Mouse (Mus musculus): ENCODE data around the gene Ackr1. TPM values are rescaled to one million over a fixed set of nuclear protein-coding genes. Genes with fewer than 3 reads are reported as not detected.

Gene Ackr1
- polyA plus RNA-seq, 1 experiment from 2014 or later: 3.5 TPM

- DNase-seq (ENCODE audit: low spot score, missing footprints) (no peak), ATAC-seq (ENCODE audit: low FRiP score) (no peak)
- Histone ChIP-seq H3K36me3 (ENCODE audit: control insufficient read depth, insufficient read depth, low read length) (no peaks in the 10 kb centered on the region), H3K27ac (ENCODE audit: low read depth, low read length) (no peak overlapping the region), H3K9me3 (ENCODE audit: control insufficient read depth, low read length) (no peaks in the 10 kb centered on the region), H3K4me2 (no peak overlapping the region), H3K9ac (ENCODE audit: low read length) (no peak overlapping the region), H3K4me1 (ENCODE audit: control insufficient read depth, insufficient read depth, low read length) (peaks cover 5% of the 10 kb centered on the region; the same call in 1 of the 2 replicates), H3K27me3 (ENCODE audit: control insufficient read depth, insufficient read depth, low read length) (no peaks in the 10 kb centered on the region), H3K4me3 (ENCODE audit: low read depth, low read length) (no peak overlapping the region)
- 87% methylated on average over 10 of the region's 10 CpGs for WGBS
These were observed 3.5 kb upstream of the Ackr1 start for GRCm38 (mm10) chr1:173337008-173337407.

GRCm38 (mm10) chr1:173335903-173336302 lies 2.4 kb upstream of the Ackr1 start:
- DNase-seq (ENCODE audit: low spot score, missing footprints): no peak
- no peaks in the 10 kb centered on the region for H3K27me3 ChIP-seq (ENCODE audit: control insufficient read depth, insufficient read depth, low read length)
- H3K36me3 ChIP-seq (ENCODE audit: control insufficient read depth, insufficient read depth, low read length): no peaks in the 10 kb centered on the region
- no peak overlapping the region for H3K27ac ChIP-seq (ENCODE audit: low read depth, low read length)
- no peak for ATAC-seq (ENCODE audit: low FRiP score)
- H3K9ac ChIP-seq (ENCODE audit: low read length): no peak overlapping the region
- peaks cover 5% of the 10 kb centered on the region; the same call in 1 of the 2 replicates for H3K4me1 ChIP-seq (ENCODE audit: control insufficient read depth, insufficient read depth, low read length)
- no peak overlapping the region for H3K4me2 ChIP-seq
- 60% methylated on average over 11 of the region's 11 CpGs for WGBS
- H3K9me3 ChIP-seq (ENCODE audit: control insufficient read depth, low read length): no peaks in the 10 kb centered on the region
- no peak overlapping the region for H3K4me3 ChIP-seq (ENCODE audit: low read depth, low read length)

- 86% methylated on average over 5 of the region's 5 CpGs for WGBS
- H3K4me1 ChIP-seq (ENCODE audit: control insufficient read depth, insufficient read depth, low read length): peaks cover 5% of the 10 kb centered on the region; the same call in 1 of the 2 replicates
- H3K36me3 ChIP-seq (ENCODE audit: control insufficient read depth, insufficient read depth, low read length): no peaks in the 10 kb centered on the region
- ATAC-seq (ENCODE audit: low FRiP score) (no peak), DNase-seq (ENCODE audit: low spot score, missing footprints) (no peak)
- no peaks in the 10 kb centered on the region for H3K27me3 ChIP-seq (ENCODE audit: control insufficient read depth, insufficient read depth, low read length)
- no peak overlapping the region for H3K4me3 ChIP-seq (ENCODE audit: low read depth, low read length)
- no peak overlapping the region for H3K4me2 ChIP-seq
- H3K9ac ChIP-seq (ENCODE audit: low read length): no peak overlapping the region
- no peak overlapping the region for H3K27ac ChIP-seq (ENCODE audit: low read depth, low read length)
- H3K9me3 ChIP-seq (ENCODE audit: control insufficient read depth, low read length): no peaks in the 10 kb centered on the region
These were observed 1.1 kb downstream of the Ackr1 start for GRCm38 (mm10) chr1:173332418-173332817.

- no peak overlapping the region for H3K9ac ChIP-seq (ENCODE audit: low read length)
- DNase-seq (ENCODE audit: low spot score, missing footprints) (no peak), ATAC-seq (ENCODE audit: low FRiP score) (no peak)
- H3K4me2 ChIP-seq: no peak overlapping the region
- no peak overlapping the region for H3K4me3 ChIP-seq (ENCODE audit: low read depth, low read length)
- 73% methylated on average over 5 of the region's 5 CpGs for WGBS
- no peaks in the 10 kb centered on the region for H3K27me3 ChIP-seq (ENCODE audit: control insufficient read depth, insufficient read depth, low read length)
- H3K4me1 ChIP-seq (ENCODE audit: control insufficient read depth, insufficient read depth, low read length): no peaks in the 10 kb centered on the region
- no peaks in the 10 kb centered on the region for H3K9me3 ChIP-seq (ENCODE audit: control insufficient read depth, low read length)
- H3K36me3 ChIP-seq (ENCODE audit: control insufficient read depth, insufficient read depth, low read length): no peaks in the 10 kb centered on the region
- H3K27ac ChIP-seq (ENCODE audit: low read depth, low read length): no peak overlapping the region
These were observed 3.8 kb downstream of the Ackr1 start for GRCm38 (mm10) chr1:173329743-173330142.

GRCm38 (mm10) chr1:173329185-173329584 lies 4.4 kb downstream of the Ackr1 start:
- H3K4me3 ChIP-seq (ENCODE audit: low read depth, low read length): no peak overlapping the region
- no peak for ATAC-seq (ENCODE audit: low FRiP score)
- DNase-seq (ENCODE audit: low spot score, missing footprints): no peak
- no peaks in the 10 kb centered on the region for H3K27me3 ChIP-seq (ENCODE audit: control insufficient read depth, insufficient read depth, low read length)
- no peak overlapping the region for H3K27ac ChIP-seq (ENCODE audit: low read depth, low read length)
- no peaks in the 10 kb centered on the region for H3K9me3 ChIP-seq (ENCODE audit: control insufficient read depth, low read length)
- H3K4me1 ChIP-seq (ENCODE audit: control insufficient read depth, insufficient read depth, low read length): no peaks in the 10 kb centered on the region
- no peak overlapping the region for H3K9ac ChIP-seq (ENCODE audit: low read length)
- no peaks in the 10 kb centered on the region for H3K36me3 ChIP-seq (ENCODE audit: control insufficient read depth, insufficient read depth, low read length)
- H3K4me2 ChIP-seq: no peak overlapping the region
- WGBS: 56% methylated on average over 4 of the region's 4 CpGs

- Histone ChIP-seq H3K36me3 (ENCODE audit: control insufficient read depth, insufficient read depth, low read length) (no peaks in the 10 kb centered on the region), H3K4me3 (ENCODE audit: low read depth, low read length) (no peak overlapping the region), H3K27ac (ENCODE audit: low read depth, low read length) (no peak overlapping the region), H3K9me3 (ENCODE audit: control insufficient read depth, low read length) (no peaks in the 10 kb centered on the region), H3K27me3 (ENCODE audit: control insufficient read depth, insufficient read depth, low read length) (no peaks in the 10 kb centered on the region), H3K4me2 (no peak overlapping the region), H3K4me1 (ENCODE audit: control insufficient read depth, insufficient read depth, low read length) (no peaks in the 10 kb centered on the region), H3K9ac (ENCODE audit: low read length) (no peak overlapping the region)
- ATAC-seq (ENCODE audit: low FRiP score) (no peak), DNase-seq (ENCODE audit: low spot score, missing footprints) (no peak)
- 77% methylated on average over 8 of the region's 8 CpGs for WGBS
These were observed 5.1 kb downstream of the Ackr1 start for GRCm38 (mm10) chr1:173328446-173328845.

- WGBS: 65% methylated on average over 1 of the region's 1 CpGs
- no peaks in the 10 kb centered on the region for H3K4me1 ChIP-seq (ENCODE audit: control insufficient read depth, insufficient read depth, low read length)
- ATAC-seq (ENCODE audit: low FRiP score): no peak
- H3K4me3 ChIP-seq (ENCODE audit: low read depth, low read length): no peak overlapping the region
- no peak overlapping the region for H3K27ac ChIP-seq (ENCODE audit: low read depth, low read length)
- no peak overlapping the region for H3K4me2 ChIP-seq
- H3K9ac ChIP-seq (ENCODE audit: low read length): no peak overlapping the region
- DNase-seq (ENCODE audit: low spot score, missing footprints): no peak
- no peaks in the 10 kb centered on the region for H3K9me3 ChIP-seq (ENCODE audit: control insufficient read depth, low read length)
- H3K27me3 ChIP-seq (ENCODE audit: control insufficient read depth, insufficient read depth, low read length): no peaks in the 10 kb centered on the region
- no peaks in the 10 kb centered on the region for H3K36me3 ChIP-seq (ENCODE audit: control insufficient read depth, insufficient read depth, low read length)
These were observed 7.0 kb downstream of the Ackr1 start for GRCm38 (mm10) chr1:173326552-173326951.

GRCm38 (mm10) chr1:173325395-173325794 lies 8.2 kb downstream of the Ackr1 start:
- H3K9ac ChIP-seq (ENCODE audit: low read length): no peak overlapping the region
- no peaks in the 10 kb centered on the region for H3K9me3 ChIP-seq (ENCODE audit: control insufficient read depth, low read length)
- H3K4me1 ChIP-seq (ENCODE audit: control insufficient read depth, insufficient read depth, low read length): no peaks in the 10 kb centered on the region
- ATAC-seq (ENCODE audit: low FRiP score) (no peak), DNase-seq (ENCODE audit: low spot score, missing footprints) (no peak)
- WGBS: 95% methylated on average over 1 of the region's 1 CpGs
- H3K36me3 ChIP-seq (ENCODE audit: control insufficient read depth, insufficient read depth, low read length): no peaks in the 10 kb centered on the region
- no peak overlapping the region for H3K4me3 ChIP-seq (ENCODE audit: low read depth, low read length)
- no peaks in the 10 kb centered on the region for H3K27me3 ChIP-seq (ENCODE audit: control insufficient read depth, insufficient read depth, low read length)
- no peak overlapping the region for H3K27ac ChIP-seq (ENCODE audit: low read depth, low read length)
- H3K4me2 ChIP-seq: no peak overlapping the region

GRCm38 (mm10) chr1:173324961-173325360 lies 8.6 kb downstream of the Ackr1 start:
- no peaks in the 10 kb centered on the region for H3K4me1 ChIP-seq (ENCODE audit: control insufficient read depth, insufficient read depth, low read length)
- H3K9me3 ChIP-seq (ENCODE audit: control insufficient read depth, low read length): no peaks in the 10 kb centered on the region
- H3K9ac ChIP-seq (ENCODE audit: low read length): no peak overlapping the region
- H3K4me3 ChIP-seq (ENCODE audit: low read depth, low read length): no peak overlapping the region
- H3K36me3 ChIP-seq (ENCODE audit: control insufficient read depth, insufficient read depth, low read length): no peaks in the 10 kb centered on the region
- H3K4me2 ChIP-seq: no peak overlapping the region
- ATAC-seq (ENCODE audit: low FRiP score): no peak
- 80% methylated on average over 4 of the region's 4 CpGs for WGBS
- no peak overlapping the region for H3K27ac ChIP-seq (ENCODE audit: low read depth, low read length)
- H3K27me3 ChIP-seq (ENCODE audit: control insufficient read depth, insufficient read depth, low read length): no peaks in the 10 kb centered on the region
- DNase-seq (ENCODE audit: low spot score, missing footprints): no peak

Measured in midbrain, embryonic 11.5 days (tissue).